Mouse (Mus musculus) MEL-GATA-1-ER (cell line): ENCODE measurements around the gene Wdr77.
"Not testable (repeated sequence)": the region's sequence is repeated elsewhere in the genome, so short reads cannot be mapped to it uniquely, and the experiment has no call there.

ENCODE experiments used
- DNase-seq: peaks from one replicate; pipeline ENCODE4 v3.0.0-alpha.2; 2012; ENCODE audit warnings: low read depth; ENCODE audit errors: extremely low read depth

Wdr77 gene

DNA sequence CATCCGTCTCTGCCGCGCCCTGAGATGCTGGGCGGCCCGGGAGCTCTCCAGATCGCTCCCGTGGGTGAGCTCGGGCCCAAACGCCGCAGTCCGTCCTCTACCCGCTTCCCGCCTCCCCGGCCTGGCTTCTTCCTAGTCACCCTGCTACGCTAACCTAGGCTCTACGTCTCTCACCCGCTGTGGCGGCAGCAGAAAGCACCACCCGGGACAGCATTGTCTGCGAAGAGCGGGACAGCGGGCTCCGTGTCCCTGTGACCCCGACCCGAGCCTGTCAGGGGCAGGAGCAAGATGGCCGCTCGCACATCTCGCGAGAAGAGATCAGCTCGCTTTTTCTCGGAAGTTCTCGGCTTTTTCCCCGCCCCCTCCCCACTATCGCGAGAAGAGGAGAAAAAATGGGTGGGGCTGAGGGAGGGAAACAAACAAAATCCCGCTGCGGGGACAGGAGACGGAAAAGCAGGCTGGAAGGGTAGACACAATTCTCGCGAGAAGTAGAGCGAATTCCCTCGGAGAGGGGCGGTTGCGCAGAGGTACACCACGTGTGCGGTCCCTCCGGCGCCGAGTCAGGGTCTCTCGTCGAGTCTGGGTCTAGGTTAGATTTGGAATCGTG, at the start of gene Wdr77:
Wdr77 (plus strand) TSS at position 396 of the 607 bp plus-strand sequence.
- peak; percentile 99 for DNase-seq

DNA sequence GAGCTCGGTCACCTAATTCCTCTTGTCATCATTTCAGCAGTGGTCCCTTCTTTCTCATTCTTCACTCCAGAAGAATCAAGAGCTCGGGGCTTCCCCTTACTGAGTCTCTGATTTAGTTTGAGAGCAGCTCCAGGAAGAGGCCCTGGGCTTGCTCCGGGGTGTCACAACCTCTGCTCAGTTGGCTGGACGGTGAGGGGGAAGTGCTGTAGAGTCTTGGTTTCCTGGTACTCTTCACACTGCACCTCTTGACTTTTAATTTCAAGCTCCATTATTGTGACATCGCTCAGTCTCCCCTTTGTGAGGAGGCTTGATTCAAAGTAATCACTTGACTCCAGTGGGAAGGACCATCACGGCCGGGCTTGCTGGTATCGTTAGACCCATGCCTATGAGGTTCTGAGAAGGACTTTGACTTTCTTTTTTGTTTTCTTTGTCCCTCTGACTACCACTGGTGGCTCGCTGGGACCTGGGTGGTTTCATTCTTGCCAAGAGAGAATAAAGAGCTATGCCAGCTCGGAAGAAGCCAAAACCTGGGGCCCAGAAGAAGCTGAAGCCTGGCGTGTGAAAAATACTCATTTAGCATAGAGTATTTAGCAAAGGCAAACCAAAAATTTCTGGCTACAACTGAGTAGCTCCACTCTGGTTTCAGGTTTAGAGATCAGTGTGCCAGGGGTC, 48.5 kb upstream of the Wdr77 start:
- no peak for DNase-seq

DNA sequence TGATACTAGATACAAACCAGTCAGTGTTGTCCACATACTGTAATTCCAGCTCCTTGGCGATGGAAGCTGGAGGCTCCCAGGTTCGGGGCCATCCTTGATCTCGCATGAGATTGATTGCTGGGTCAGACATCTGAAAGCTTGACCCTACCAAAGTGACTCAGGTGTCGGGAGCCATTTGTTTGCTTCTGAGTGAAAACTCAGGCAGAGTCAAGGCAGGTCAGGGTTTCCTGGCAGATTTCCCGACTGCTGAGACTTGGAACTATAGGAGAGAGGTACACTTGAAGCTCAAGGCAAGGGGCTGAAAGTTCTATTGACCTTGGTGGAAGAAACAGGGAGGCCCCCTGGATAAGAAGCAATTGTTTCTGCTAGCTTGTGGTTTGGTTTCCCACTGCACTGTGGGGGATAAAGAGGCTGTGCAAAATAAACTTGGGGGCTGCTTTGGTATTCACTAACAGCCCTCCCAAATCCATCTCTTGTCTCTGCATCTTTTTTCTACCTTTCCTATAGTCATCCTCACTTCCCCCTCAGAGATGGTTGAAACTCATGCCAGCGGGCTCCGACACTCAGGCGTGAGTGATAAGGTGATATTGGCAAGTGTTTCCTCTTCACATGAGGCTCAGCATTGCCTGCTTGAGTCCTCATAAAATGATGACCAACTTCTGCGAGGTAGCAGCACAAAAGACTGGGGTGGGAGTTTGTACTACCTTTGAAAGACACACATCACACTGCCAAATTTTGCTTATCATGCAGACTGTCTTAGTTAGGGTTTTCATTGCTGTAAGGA, 46.9 kb upstream of the Wdr77 start:
- DNase-seq, result no peak

DNA sequence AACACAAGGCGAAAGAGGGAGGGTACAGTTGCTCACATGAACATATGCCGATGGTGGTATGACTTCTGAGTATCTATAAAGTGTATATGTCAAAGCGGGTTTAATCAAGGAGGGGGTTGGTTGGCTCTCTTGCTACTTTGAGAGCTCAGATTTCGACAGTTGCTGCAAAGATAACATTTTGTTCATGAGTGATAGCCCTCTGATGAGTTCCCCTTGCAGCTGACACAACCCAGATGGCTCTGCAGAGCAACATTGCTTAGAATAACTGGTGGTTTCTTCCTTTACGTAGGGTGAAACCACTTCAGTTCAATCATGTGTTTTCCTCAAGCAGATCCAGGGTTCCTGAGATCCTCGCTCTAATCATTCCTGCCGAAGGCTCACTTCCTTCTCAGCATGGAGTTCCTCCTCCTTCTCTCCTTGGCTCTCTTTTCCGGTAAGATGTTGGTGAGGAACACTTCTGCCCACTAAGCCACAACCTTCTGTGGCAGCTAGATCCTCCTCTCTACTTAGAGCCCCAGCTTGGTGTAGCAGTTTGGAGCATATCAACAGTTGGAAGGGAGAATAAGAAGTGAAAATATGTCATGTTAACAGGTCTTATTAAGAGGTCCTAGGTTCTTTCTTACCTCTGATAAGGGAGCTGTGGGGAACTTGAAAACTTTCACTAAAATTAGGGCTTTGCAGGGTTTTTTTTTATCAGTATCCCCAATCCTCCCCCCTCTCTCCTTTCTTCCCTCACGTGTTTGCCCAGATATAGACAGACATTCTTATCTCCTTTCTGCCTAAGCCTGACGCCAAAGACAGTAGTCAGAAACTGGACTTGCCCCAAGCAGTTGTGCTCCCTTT, 45.1 kb upstream of the Wdr77 start:
- peak; percentile 80 for DNase-seq

DNA sequence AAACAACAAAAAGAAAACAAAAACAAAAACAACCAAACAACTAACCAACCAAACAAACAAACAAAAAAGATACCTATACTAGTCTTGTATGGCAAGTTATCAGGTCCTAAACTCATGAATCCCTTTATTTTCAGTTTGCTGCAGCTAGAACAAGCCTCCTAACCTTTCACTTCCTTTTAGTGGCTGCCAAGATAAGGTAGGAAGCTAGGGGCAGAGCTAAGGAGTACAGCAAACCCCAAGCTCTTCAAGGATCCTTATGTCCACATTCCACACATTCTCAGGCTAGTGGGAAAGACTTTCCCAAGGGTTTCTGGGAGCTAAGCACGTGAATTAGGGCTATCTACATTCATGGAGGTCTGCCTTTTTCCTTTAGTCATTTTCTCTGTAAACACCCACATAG, 43.9 kb upstream of the Wdr77 start:
- DNase-seq, result no peak

DNA sequence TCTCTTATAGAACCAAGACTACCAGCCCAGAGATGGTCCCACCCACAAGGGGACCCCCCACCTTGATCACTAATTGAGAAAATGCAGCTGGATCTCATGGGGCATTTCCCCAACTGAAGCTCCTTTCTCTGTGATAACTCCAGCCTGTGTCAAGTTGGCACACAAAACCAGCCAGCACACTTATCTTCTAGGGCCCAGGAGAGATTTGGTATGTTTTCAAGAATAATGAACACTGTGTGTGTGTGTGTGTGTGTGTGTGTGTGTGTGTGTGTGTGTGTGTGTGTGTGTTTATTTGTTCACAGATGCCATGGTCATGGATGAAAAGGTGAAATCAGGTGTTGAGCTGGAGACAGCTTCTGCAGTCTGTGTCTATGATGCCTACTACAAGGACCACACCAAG, 42.7 kb upstream of the Wdr77 start:
- not testable (repeated sequence) for DNase-seq

DNA sequence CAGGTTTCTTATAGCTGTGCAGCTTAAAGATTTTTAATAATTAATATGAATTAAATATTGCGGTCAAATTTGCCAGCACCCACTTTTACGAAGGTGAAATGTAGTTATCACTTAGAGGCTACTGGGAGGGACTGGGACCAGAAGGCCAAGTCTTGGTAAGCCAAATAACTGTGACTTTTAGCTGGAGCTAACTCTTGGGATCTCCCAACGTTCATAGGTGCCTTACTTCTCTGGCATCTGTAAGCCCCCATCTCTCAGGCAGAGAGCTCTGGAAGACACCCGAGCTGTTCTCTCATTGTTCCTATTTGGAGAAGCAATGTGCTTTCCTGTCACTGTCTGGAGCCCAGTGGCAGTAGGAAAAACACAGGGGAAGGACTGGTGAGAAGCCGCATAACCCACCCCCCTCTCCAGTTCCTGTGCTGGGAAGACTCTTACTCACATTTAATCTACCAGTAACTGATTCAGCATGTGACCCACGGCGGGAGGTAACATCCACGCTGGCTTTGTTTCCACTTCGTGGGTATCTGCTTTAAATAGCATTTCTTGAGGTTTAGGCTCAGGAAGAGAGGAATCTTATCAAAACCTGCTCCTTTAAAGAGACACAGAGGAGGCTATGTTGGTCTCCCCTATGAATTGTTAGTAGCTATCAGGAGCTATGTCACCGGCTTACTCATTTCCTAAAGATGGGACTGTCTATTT, 41.4 kb upstream of the Wdr77 start:
- no peak for DNase-seq

DNA sequence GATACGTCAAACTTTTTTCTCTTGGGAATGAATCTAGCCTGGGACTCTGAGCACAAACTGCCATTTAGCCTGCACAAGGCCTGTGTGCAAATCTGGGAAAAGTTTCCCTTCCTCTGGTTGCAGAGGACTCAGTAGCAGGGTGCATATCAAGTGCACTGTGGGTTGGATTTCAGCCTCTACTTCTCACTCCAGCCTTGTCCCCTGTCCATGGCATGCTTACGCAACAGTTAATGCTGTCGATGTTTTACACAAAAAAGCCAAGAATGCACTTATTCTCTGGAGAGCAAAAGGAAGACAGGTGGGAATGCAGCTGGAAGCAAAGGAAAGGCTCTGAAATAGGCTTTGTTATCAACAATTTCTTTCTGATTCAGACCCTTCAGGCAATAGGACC, 40.8 kb upstream of the Wdr77 start:
- no peak for DNase-seq

DNA sequence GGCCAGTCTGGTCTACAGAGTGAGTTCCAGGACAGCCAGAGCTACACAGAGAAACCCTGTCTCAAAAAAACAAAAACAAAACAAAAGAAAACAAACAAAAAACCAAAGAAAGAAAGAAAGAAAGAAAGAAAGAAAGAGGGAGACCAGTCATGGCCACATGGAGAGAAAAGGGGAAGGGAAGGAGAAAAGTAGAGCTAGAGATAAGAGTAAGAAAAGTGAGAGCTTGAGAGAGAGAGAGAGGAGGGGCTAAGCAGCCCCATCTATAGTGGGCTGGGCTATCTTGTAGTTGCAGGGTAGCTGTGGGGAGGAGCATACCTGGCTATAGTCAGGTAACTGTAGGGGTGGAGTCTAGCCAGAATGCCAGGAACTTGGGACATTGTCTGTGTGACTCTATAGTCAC, 38.4 kb upstream of the Wdr77 start:
- DNase-seq, result peak; percentile 55

DNA sequence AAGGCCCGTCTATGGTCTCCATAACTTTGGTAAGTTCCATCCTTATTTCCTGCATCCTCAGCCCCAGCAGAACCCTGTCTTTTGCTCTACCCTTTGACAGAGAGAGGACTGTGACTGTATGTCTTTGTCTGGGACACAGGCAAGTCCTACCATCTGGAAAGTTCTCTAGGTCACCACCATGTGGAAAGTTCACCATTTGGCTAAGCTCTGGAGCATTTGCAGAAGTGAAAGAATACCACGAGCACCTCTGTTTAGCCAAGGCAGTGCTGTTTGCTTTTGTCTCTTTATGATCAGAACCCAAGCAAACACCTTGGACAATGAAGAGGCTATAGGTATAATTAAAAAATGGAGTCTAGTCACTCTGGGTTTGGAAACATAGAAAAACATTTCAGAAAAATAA, 37.2 kb upstream of the Wdr77 start:
- DNase-seq, result no peak

DNA sequence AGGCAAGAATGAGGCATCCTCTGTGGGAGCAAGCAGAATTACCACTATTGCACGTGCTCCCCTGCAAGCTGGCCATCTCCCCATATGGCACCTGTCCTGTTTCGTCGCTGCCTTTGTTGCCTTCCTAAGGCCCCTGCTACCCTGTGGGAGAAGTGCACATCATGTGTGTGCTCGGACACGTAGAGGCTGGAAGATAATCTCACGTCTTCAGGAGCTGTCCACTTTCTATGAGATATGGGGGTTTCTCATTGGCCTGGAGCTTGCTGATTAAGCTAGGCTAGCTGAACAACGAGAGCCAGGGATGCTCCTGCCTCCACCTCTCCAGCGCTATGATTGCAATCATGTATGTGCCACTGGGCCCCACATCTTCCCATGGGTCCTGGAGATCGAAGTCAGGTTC, 34.6 kb upstream of the Wdr77 start:
- DNase-seq, result no peak

DNA sequence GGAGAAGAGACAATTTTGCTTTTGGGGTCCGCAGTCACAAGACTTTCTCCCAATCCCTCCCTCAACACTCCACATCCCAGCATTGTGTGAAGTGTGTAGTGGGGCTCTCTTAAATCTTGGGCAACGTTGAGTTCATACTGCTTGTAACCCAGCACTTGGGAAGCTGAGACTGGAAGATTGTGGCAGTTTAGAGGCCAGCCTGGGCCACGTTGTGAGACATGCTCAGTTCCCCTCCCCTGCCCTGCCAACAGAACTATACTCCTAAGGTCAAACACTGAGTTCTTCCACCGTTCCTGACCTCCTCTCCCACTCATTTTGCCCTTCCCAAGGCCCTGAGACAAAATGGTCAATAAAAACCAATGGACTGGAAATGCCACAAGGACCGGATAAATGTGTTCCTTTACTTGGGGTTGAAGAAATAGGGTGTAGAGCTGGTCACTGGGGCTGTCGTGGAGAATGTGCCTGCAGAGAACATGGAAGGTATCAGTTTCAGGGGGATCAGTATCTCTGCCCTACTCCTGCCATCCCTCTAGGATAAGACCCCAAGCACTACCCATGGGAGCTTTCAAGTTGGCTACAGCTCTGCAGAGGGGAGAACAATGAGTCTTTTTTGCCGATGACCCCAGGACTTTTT, 31.5 kb upstream of the Wdr77 start:
- DNase-seq, result no peak

DNA sequence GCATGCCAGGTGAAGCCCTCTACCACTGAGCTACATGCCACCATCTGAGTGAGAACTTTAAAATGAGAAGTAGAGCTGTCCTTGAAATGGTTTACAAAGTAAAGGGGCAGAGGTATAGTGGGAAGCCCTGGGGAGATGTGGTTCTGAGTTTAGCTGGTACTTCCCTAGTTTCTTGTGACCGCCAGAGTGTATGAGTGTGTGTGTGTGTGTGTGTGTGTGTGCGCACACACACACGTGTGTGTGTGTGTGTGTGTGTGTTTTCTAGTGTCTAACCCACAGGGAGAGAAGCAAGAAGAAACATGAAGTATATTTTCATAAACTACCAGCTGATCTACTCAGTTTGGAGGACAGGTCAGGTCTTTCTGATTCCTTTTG, 31.0 kb upstream of the Wdr77 start:
- DNase-seq, result no peak

DNA sequence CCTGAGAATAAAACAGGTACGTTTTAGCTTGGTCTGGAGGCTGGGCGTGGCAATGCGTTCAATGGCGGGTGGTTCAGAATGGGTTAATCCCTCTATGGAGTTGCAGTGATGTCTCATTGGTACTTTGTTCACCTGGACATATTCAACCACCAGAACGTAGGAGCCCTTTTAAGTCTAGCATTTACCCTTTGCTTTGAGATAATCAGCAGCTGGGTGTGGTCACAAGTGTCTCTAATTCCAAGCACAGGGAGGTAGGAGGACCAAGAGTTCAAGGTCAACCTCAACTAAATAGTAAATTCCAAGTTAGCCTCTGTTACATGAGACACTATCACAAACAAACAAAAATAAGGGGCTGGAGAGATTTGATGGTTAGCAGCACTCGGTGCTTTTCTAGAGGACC, 30.4 kb upstream of the Wdr77 start:
- no peak for DNase-seq

DNA sequence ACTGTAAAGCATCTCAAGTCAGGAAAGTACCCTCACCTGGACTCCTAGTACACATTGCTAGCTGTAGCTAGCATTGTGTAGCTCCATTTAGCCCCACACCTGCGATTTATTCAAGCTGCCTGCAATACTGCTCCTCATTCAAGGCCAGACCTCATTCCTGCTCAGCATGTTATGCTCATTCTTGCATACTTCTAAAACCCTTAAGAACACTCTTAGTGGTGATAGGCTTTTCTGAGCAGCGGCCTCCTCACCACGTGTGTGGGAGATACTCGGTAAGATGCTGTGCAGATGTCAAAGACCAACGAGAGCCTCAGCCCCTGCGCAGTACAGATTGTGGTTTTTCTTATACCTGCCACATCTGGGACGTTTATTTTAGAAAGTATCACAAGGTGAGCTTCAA, 29.3 kb upstream of the Wdr77 start:
- no peak for DNase-seq

DNA sequence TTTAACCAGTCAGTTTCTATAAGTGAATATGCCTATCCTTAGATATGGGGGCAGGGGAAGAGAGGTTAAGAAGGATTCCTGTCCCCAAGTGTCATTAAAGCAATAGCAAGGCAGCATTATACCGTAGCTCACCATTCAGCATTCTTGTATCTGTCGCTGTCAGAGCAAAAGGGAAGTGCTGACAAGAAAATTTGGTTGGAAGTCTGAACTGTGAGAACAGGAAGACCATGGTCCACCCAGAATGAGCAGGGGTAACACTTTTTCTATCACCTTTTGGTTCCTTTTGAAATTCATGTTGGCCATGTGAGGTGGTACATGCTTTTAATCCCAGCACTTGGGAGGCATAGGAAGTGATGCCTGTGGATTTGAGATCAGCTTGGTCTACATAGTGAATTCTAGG, 28.1 kb upstream of the Wdr77 start:
- DNase-seq, result peak; percentile 55

DNA sequence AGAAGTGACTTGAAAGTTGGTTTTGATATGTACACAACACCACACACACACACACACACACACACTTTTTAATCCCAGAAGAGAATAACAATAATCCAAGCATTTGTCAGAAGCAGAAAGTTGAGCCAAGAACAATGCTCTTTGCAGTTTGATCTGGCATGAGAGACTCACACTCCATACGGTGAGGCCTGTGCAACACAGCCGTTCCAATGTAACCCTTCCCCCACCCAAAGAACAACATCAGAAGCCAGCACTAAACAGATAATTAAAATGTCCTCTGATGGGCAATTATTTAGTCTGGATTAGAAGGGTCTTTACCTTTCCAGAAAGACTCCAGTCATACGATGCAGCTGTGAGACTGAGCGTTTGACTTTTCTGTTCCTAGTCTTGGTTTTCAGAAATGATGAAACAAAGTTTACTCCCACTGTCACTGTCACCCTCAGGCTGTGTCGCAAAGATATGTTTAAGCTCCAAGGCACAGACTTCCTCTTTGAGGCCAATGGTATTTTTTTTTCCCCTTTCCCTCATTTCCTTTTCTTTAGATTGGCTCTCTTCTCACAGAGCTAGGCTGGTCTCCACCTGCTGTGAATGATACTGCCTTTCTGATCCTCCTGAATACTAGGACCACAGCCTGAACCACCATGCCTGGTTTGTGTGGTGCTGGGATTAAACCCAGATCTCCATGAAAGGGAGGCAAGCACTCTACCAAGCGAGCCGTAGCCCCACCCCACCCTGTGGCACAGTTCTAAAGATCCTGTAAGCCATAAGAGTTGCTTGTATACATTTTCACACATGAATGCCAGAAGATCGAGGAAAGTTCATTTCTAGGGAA, 26.7 kb upstream of the Wdr77 start, which contains the start of gene I830077J02Rik:
I830077J02Rik (minus strand) TSS at position 425 of the 832 bp plus-strand sequence.
- DNase-seq, result peak; percentile 98

DNA sequence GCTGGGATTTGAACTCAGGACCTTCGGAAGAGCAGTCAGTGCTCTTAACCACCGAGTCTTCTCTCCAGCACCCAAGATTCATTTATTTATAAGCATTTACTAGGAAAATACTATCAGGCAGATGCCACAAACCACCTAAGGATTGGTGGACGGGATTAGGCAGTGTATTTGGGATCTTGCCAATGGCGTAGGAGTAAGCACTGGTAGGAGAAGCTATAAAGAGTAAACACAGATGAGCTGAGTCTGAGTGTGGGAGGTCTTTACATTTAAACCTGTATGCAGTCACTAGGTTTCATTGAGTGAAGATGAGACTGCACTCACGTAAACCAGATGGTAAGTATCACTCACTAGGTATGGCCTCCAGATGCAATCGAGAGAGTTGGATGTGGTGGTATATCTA, 25.2 kb upstream of the Wdr77 start:
- DNase-seq, result no peak

DNA sequence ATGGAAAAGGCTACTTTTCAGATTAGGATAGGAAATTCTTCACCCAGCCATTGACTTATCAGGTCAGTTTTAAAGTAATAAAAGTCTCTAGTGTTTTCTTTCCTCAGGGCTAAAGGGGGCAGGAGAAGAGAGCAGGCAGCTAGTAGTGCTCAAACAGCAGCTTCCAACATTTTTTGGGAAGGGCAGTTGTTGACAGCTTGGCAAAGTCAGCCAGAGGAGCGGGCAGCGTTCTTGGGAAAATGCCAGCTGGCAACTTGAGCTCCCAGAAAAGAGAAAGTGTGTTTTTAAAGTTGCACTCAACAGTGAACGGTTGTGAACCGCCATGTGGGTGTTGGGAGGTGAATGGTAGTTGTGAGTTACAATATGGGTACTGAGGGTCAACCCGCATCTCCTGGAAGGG, 24.1 kb upstream of the Wdr77 start:
- DNase-seq, result no peak

DNA sequence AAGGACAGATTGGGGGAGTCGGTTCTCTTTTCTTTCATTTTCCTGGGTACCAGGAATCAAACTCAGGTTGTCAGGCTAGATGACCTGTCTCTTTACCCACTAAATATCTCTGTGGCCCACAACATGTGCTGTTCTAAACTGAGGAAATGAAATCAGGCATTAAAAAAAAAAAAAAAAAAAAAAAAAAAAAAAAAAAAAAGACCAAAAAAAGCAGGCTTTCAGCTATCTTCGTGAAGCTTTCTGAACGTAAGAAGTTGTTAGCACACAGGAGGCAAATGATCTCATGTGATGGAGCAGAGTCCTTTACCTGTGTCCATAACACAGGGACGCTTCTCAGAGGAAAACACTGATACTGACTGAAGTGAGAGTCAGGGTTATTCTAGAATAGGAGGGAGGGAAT, 23.1 kb upstream of the Wdr77 start:
- no peak for DNase-seq
